Mouse (Mus musculus) embryonic facial prominence, embryonic 13.5 days (tissue): ENCODE results near the gene Foxp1. TPM values are rescaled to one million over a fixed set of nuclear protein-coding genes. Genes with fewer than 3 reads are reported as not detected.

ENCODE experiments used
- ATAC-seq: fragments of 200-750 bp; cut with Nextera tagmentation; 2 replicates; pipeline ENCODE4 v1.8.0; 2017; ENCODE audit warnings: low read depth; ENCODE audit not compliant: insufficient number of reproducible peaks, insufficient read depth, low FRiP score, low TSS enrichment
- H3K27ac ChIP-seq: fragments of 300-500 bp; sonication (generic); 2 replicates; pipeline ENCODE4 v1.5.1; 2015; ENCODE audit warnings: moderate library complexity, mild to moderate bottlenecking, inconsistent platforms
- H3K27me3 ChIP-seq: fragments of 300-500 bp; sonication (generic); 2 replicates; pipeline ENCODE4 v1.6.1; 2015; ENCODE audit warnings: mild to moderate bottlenecking, inconsistent platforms
- H3K36me3 ChIP-seq: fragments of 300-500 bp; sonication (generic); 2 replicates; pipeline ENCODE4 v1.6.1; 2015; ENCODE audit warnings: mild to moderate bottlenecking, inconsistent platforms
- H3K4me1 ChIP-seq: fragments of 300-500 bp; sonication (generic); 2 replicates; pipeline ENCODE4 v1.6.1; 2015; ENCODE audit warnings: inconsistent platforms
- H3K4me2 ChIP-seq: fragments of 300-500 bp; sonication (generic); 2 replicates; pipeline ENCODE4 v1.6.1; 2015; ENCODE audit warnings: moderate library complexity, mild to moderate bottlenecking, inconsistent platforms
- H3K4me3 ChIP-seq: fragments of 300-500 bp; sonication (generic); 2 replicates; pipeline ENCODE4 v1.5.1; 2015; ENCODE audit warnings: mild to moderate bottlenecking, inconsistent platforms
- H3K9ac ChIP-seq: fragments of 300-500 bp; sonication (generic); 2 replicates; pipeline ENCODE4 v1.6.1; 2015; ENCODE audit warnings: mild to moderate bottlenecking, inconsistent platforms
- H3K9me3 ChIP-seq: fragments of 300-500 bp; sonication (generic); 2 replicates; pipeline ENCODE4 v1.6.1; 2016; ENCODE audit warnings: inconsistent platforms
- WGBS: fragments of 180-500 bp; shearing (Covaris S2); methylation state at CpG from one replicate; pipeline ENCODE4 v1.1.7; 2015; ENCODE audit warnings: mixed read lengths; 5-methylcytosine and 5-hydroxymethylcytosine counted together
- polyA plus RNA-seq: library from polyadenylated mRNA; unstranded; fragments of >200 nt; fragmentation: Nextera tagmentation; extraction: Ambion mirVana; gene quantifications from 2 replicates; pipeline ENCODE4 v1.2.1, GENCODE M21; 2015

Gene Foxp1
- polyA plus RNA-seq, 1 experiment from 2014 or later, result 66.7 TPM

- H3K4me3 ChIP-seq, result no peak overlapping the region
- no peaks in the 10 kb centered on the region for H3K36me3 ChIP-seq
- H3K4me2 ChIP-seq, result no peak overlapping the region
- H3K9me3 ChIP-seq, result no peaks in the 10 kb centered on the region
- no peak overlapping the region for H3K9ac ChIP-seq
- no peak overlapping the region for H3K27ac ChIP-seq
- ATAC-seq, result no peak
- H3K27me3 ChIP-seq, result peaks cover 17% of the 10 kb centered on the region
- WGBS, result 60% methylated on average over 5 of the region's 5 CpGs
- peaks cover 16% of the 10 kb centered on the region for H3K4me1 ChIP-seq
Observed at GRCm38 (mm10) chr6:99350156-99350555, 172.4 kb downstream of the Foxp1 start.

DNA sequence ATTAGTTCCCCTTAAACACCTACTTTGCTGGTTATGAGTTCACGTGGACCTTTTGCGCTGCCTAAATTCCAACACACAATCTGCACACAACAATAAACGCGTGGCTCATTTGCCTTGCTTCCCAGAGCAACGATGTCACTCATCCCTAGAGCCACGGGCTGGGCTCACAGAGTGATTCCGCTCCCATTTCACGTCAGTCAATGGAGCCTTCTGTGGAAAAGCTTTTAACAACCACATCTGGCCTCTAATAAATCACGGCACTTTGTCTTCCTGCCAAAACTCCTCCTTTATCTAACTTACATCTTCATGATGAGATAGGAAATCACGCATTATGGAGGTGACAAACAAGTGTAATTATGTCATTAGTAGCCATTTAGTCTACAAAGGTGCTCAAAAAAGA lies 174.7 kb downstream of the Foxp1 start:
- no peak for ATAC-seq
- Histone ChIP-seq H3K4me1 (no peaks in the 10 kb centered on the region), H3K9me3 (no peaks in the 10 kb centered on the region), H3K4me2 (no peak overlapping the region), H3K27ac (no peak overlapping the region), H3K9ac (no peak overlapping the region), H3K4me3 (no peak overlapping the region), H3K36me3 (no peaks in the 10 kb centered on the region), H3K27me3 (peaks cover 10% of the 10 kb centered on the region)
- 72% methylated on average over 10 of the region's 10 CpGs for WGBS

GRCm38 (mm10) chr6:99344966-99345365 lies 177.6 kb downstream of the Foxp1 start:
- Histone ChIP-seq H3K27me3 (no peaks in the 10 kb centered on the region), H3K9me3 (no peaks in the 10 kb centered on the region), H3K27ac (no peak overlapping the region), H3K9ac (no peak overlapping the region), H3K4me3 (no peak overlapping the region), H3K4me2 (no peak overlapping the region), H3K4me1 (no peaks in the 10 kb centered on the region), H3K36me3 (no peaks in the 10 kb centered on the region)
- WGBS, result 94% methylated on average over 7 of the region's 7 CpGs
- no peak for ATAC-seq

- H3K36me3 ChIP-seq, result no peaks in the 10 kb centered on the region
- 86% methylated on average over 3 of the region's 3 CpGs for WGBS
- H3K27ac ChIP-seq, result no peak overlapping the region
- H3K9me3 ChIP-seq, result no peaks in the 10 kb centered on the region
- no peak overlapping the region for H3K4me3 ChIP-seq
- no peak overlapping the region for H3K4me2 ChIP-seq
- H3K27me3 ChIP-seq, result no peaks in the 10 kb centered on the region
- ATAC-seq, result no peak
- peaks cover 3% of the 10 kb centered on the region for H3K4me1 ChIP-seq
- H3K9ac ChIP-seq, result no peak overlapping the region
Observed at GRCm38 (mm10) chr6:99344357-99344756, 178.2 kb downstream of the Foxp1 start.

DNA sequence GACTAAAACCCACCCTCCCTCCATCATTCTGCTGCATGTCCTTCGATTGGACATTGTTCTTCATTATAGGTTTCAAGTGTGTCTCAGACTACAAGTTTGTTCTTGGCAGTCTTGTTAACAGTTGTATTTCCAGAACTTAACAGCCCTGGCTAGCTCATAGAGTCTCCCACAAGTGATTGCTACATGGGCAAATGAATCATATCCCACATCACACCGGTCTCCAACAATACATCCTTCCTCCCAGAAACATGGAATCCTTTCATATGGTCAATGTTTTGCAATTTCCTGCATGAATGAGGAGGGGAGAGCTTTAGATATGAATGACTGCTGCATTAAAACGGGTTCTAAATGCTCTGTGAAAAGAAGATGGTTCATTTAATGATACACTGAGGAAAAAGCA lies 178.7 kb downstream of the Foxp1 start:
- Histone ChIP-seq H3K9me3 (no peaks in the 10 kb centered on the region), H3K27ac (no peak overlapping the region), H3K36me3 (no peaks in the 10 kb centered on the region), H3K9ac (no peak overlapping the region), H3K4me1 (peaks cover 6% of the 10 kb centered on the region), H3K4me3 (no peak overlapping the region), H3K27me3 (no peaks in the 10 kb centered on the region), H3K4me2 (no peak overlapping the region)
- whole genome bisulfite sequencing, result 90% methylated on average over 3 of the region's 3 CpGs
- no peak for ATAC-seq

- ATAC-seq, result no peak
- no peaks in the 10 kb centered on the region for H3K36me3 ChIP-seq
- no peaks in the 10 kb centered on the region for H3K27me3 ChIP-seq
- H3K9me3 ChIP-seq, result no peaks in the 10 kb centered on the region
- no peak overlapping the region for H3K4me2 ChIP-seq
- H3K4me1 ChIP-seq, result peaks cover 18% of the 10 kb centered on the region
- WGBS, result 93% methylated on average over 3 of the region's 3 CpGs
- no peak overlapping the region for H3K27ac ChIP-seq
- H3K9ac ChIP-seq, result no peak overlapping the region
- H3K4me3 ChIP-seq, result no peak overlapping the region
Observed at GRCm38 (mm10) chr6:99342416-99342815, 180.1 kb downstream of the Foxp1 start.

DNA sequence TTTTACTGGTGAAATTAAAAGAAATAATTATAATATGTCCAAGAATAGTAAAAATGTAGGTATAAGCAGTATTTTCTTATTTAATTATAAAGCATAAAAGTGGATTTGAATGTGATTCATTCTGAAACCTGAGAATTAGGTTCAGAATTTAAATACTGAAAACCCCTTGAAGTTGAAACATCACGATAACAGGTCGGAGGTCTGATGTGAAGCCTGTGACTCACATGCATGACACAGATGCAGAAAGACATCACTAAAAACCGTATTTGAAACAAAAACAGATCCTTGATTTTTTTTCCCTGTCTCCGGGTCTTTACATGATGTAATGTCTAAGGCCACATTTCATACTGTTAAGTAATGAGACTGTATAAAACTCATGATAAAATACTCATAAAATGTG lies 181.6 kb downstream of the Foxp1 start:
- no peak overlapping the region for H3K9ac ChIP-seq
- no peaks in the 10 kb centered on the region for H3K9me3 ChIP-seq
- no peak overlapping the region for H3K27ac ChIP-seq
- 57% methylated on average over 4 of the region's 4 CpGs for WGBS
- no peak overlapping the region for H3K4me3 ChIP-seq
- no peaks in the 10 kb centered on the region for H3K36me3 ChIP-seq
- no peak overlapping the region for H3K4me2 ChIP-seq
- ATAC-seq, result no peak
- 0 out of 2 replicates have a peak, but pooled peaks cover 3% of the 10 kb centered on the region for H3K27me3 ChIP-seq
- H3K4me1 ChIP-seq, result peaks cover 18% of the 10 kb centered on the region

DNA sequence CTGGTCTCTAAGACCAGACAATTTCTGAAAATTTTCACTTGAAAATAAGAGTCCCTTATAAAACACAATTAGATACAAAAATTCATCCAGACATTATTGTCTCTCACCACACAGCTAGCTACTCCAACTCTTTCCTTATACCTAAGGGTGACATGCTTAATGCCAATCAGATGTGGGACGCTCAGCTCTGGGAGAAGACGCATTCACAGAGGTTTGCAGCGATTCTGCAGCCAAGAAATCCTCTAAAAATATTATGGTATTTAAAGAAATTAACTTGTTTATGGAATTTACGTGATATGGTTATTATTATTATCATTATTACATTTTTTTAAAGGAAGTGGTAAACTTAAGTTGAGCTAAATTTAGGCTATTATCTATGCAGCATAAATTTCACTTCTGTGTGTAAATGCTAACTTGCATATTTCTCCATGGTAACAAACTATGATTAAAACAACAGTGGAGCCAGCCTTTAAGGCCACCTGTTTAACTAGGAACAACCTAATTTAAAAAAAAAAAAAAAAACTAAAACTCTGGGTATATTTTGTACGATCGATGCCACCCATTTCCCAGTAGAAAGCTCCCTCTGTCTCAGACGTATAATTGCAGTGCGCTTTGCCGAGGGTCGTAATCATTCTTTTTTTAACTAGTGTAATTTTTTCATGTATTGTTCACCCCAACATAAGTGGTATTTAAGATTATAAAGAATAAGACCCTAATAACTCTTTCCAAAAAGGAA lies 182.4 kb downstream of the Foxp1 start:
- WGBS, result 50% methylated on average over 10 of the region's 10 CpGs
- H3K27ac ChIP-seq, result no peak overlapping the region
- H3K4me3 ChIP-seq, result no peak overlapping the region
- H3K4me1 ChIP-seq, result peaks cover 18% of the 10 kb centered on the region
- no peak overlapping the region for H3K4me2 ChIP-seq
- no peak overlapping the region for H3K9ac ChIP-seq
- H3K27me3 ChIP-seq, result 0 out of 2 replicates have a peak, but pooled peaks cover 3% of the 10 kb centered on the region
- H3K9me3 ChIP-seq, result no peaks in the 10 kb centered on the region
- H3K36me3 ChIP-seq, result no peaks in the 10 kb centered on the region
- ATAC-seq, result no peak

DNA sequence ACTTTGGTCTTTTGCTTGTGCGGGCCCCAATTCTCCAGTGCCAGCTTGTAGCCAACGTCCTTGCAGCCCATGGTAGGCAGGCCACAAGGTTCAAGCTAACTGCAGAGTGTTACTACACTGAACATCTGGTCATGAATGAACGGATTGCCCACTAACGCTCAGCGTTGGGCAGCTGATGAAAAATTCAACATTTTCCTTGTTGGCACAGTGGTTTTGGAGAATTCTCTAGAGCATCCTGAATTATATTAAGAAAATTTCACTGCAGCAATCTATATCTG lies 183.2 kb downstream of the Foxp1 start:
- 55% methylated on average over 5 of the region's 5 CpGs for WGBS
- Histone ChIP-seq H3K27ac (no peak overlapping the region), H3K36me3 (no peaks in the 10 kb centered on the region), H3K9ac (no peak overlapping the region), H3K4me3 (no peak overlapping the region), H3K27me3 (0 out of 2 replicates have a peak, but pooled peaks cover 3% of the 10 kb centered on the region), H3K4me1 (peaks cover 18% of the 10 kb centered on the region), H3K4me2 (no peak overlapping the region), H3K9me3 (no peaks in the 10 kb centered on the region)
- no peak for ATAC-seq

DNA sequence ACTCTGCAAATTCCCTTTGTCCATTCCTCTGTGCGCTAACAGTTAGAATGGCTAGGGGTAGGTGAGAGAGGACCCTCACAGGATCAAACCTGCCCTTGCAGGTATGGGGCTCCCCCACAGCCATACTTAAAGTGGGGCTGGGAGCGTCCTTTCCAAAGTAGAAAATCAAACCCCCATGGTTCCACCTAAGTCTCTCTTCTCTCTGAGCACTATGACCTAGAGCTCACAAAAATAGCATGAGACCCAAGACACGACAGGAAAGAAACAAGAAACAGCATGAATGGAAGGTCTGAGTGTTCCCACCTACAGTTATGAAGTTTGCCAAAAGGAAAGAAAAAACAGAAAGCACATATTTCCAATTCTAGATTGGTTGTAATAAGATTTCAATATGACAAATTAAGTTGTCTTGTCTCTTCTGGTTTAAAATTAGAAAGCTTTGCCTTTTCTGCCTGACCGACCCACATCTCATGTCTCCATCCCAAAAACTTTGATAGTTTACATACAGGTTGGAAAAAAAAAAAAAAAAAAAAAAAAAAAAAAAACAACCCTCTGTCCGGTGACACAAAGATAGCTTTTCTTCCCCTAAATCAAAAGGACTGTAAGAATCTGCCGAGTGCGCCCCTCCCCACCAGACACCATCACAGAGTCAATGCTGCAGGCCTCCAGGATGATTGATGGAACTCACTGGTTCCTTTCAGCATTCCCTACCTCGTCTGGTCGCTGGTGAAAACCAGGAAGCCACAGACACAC lies 183.8 kb downstream of the Foxp1 start:
- WGBS, result 58% methylated on average over 9 of the region's 9 CpGs
- Histone ChIP-seq H3K27ac (no peak overlapping the region), H3K36me3 (no peaks in the 10 kb centered on the region), H3K9me3 (no peaks in the 10 kb centered on the region), H3K27me3 (0 out of 2 replicates have a peak, but pooled peaks cover 3% of the 10 kb centered on the region), H3K4me3 (no peak overlapping the region), H3K4me1 (peaks cover 18% of the 10 kb centered on the region), H3K4me2 (no peak overlapping the region), H3K9ac (no peak overlapping the region)
- ATAC-seq, result no peak

GRCm38 (mm10) chr6:99338174-99338573 lies 184.3 kb downstream of the Foxp1 start:
- Histone ChIP-seq H3K27me3 (0 out of 2 replicates have a peak, but pooled peaks cover 3% of the 10 kb centered on the region), H3K9me3 (no peaks in the 10 kb centered on the region), H3K4me2 (no peak overlapping the region), H3K36me3 (no peaks in the 10 kb centered on the region), H3K27ac (no peak overlapping the region), H3K4me1 (peaks cover 18% of the 10 kb centered on the region), H3K9ac (no peak overlapping the region), H3K4me3 (no peak overlapping the region)
- no peak for ATAC-seq
- WGBS, result 46% methylated on average over 3 of the region's 3 CpGs

GRCm38 (mm10) chr6:99337575-99337974 lies 184.9 kb downstream of the Foxp1 start:
- Histone ChIP-seq H3K9ac (no peak overlapping the region), H3K4me2 (no peak overlapping the region), H3K27me3 (0 out of 2 replicates have a peak, but pooled peaks cover 3% of the 10 kb centered on the region), H3K9me3 (no peaks in the 10 kb centered on the region), H3K27ac (no peak overlapping the region), H3K4me1 (peaks cover 18% of the 10 kb centered on the region), H3K36me3 (no peaks in the 10 kb centered on the region), H3K4me3 (no peak overlapping the region)
- WGBS, result 47% methylated on average over 6 of the region's 6 CpGs
- ATAC-seq, result no peak
